9 mouse cellular contexts compared by ENCODE assay signal in genomic region chr13:102593405-102594200, GRCm38 (mm10).
DNase-seq lines count a peak whose midpoint lies in the region; ATAC-seq and TF ChIP-seq lines count a peak whose summit lies in the region.
"Had no signal": no experiment of that assay in that cellular context is flagged by ENCODE, and none has a peak within 500 bp of the region (broad histone marks: within the 10 kb centered on the region; RNA-seq: fewer than 3 reads in every experiment).

No protein-coding gene starts in this region.

- 0 out of 2 replicates have a peak, but pooled peaks cover 11% of the 10 kb centered on the region for H3K4me1 ChIP-seq in hindbrain, postnatal 0 days (ENCODE audit: insufficient read depth, low read length)
- 0 out of 2 replicates have a peak, but pooled peaks cover 9% of the 10 kb centered on the region for H3K4me1 ChIP-seq in hindbrain, embryonic 14.5 days (replicated peaks; ENCODE audit: control insufficient read depth, insufficient read depth, low read length)
- peaks cover 2% of the 10 kb centered on the region for H3K4me1 ChIP-seq in cortical plate, adult 2 months (ENCODE audit: control insufficient read depth, insufficient read depth, low read length)

- peak; percentile 49 for DNase-seq in hindbrain, postnatal 0 days (ENCODE audit: low spot score)
- DNase-seq in hindbrain, embryonic 14.5 days (ENCODE audit: low spot score) = no peak
- peak; percentile 45 for DNase-seq in kidney, adult 9 months
- DNase-seq in lung, postnatal 14 days = peak; percentile 82
- DNase-seq in MN1 (ENCODE audit: low spot score) = no peak

- no peak for ATAC-seq in hindbrain, postnatal 0 days
- ATAC-seq in hindbrain, embryonic 14.5 days (ENCODE audit: low FRiP score) = no peak
- ATAC-seq in erythroid progenitor cell, adult 5-6 weeks (replicated peaks; ENCODE audit: low FRiP score, poor library complexity, severe bottlenecking) = no peak
- ATAC-seq in erythroblast, adult 5-6 weeks (replicated peaks; ENCODE audit: low FRiP score, poor library complexity, severe bottlenecking) = no peak

- TF ChIP-seq CTCF in hindbrain, postnatal 0 days (IDR thresholded peaks at IDR 0.05; ENCODE audit: low read depth) = no peak
- TF ChIP-seq CTCF in cortical plate, adult 2 months (IDR thresholded peaks at IDR 0.05; ENCODE audit: extremely low read depth, insufficient read depth, low read length) = no peak

- no peaks in the 10 kb centered on the region for H3K36me3 ChIP-seq in hindbrain, postnatal 0 days (ENCODE audit: insufficient read depth, low read length)
- no peaks in the 10 kb centered on the region for H3K36me3 ChIP-seq in hindbrain, embryonic 14.5 days (replicated peaks; ENCODE audit: control insufficient read depth, insufficient read depth)

- H3K9ac ChIP-seq in hindbrain, postnatal 0 days (replicated peaks; ENCODE audit: low read length) = no peak overlapping the region
- H3K9ac ChIP-seq in hindbrain, embryonic 14.5 days = no peak overlapping the region

- no peak overlapping the region for H3K4me2 ChIP-seq in hindbrain, postnatal 0 days (ENCODE audit: low read depth, low read length)
- H3K4me2 ChIP-seq in hindbrain, embryonic 14.5 days (replicated peaks) = no peak overlapping the region

- no peak for TF ChIP-seq POLR2A in cortical plate, adult 2 months (IDR thresholded peaks at IDR 0.05; ENCODE audit: extremely low read depth, insufficient read depth, low read length)

- H3K27ac ChIP-seq in hindbrain, postnatal 0 days = no peak overlapping the region
- H3K27ac ChIP-seq in hindbrain, embryonic 14.5 days = no peak overlapping the region
- H3K27ac ChIP-seq in cortical plate, adult 2 months (ENCODE audit: insufficient read depth, low read length) = peak overlapping the region; percentile 72; the same call in 1 of the 2 replicates

- H3K27me3 ChIP-seq in hindbrain, postnatal 0 days (ENCODE audit: insufficient read depth, low read length) = no peaks in the 10 kb centered on the region
- no peaks in the 10 kb centered on the region for H3K27me3 ChIP-seq in hindbrain, embryonic 14.5 days (ENCODE audit: control insufficient read depth, insufficient read depth, low read length)

- 79% methylated on average over 12 of the region's 12 CpGs for WGBS in hindbrain, postnatal 0 days
- 93% methylated on average over 12 of the region's 12 CpGs for WGBS in hindbrain, embryonic 14.5 days

- no peak overlapping the region for H3K4me3 ChIP-seq in hindbrain, postnatal 0 days (ENCODE audit: low read length)
- no peak overlapping the region for H3K4me3 ChIP-seq in hindbrain, embryonic 14.5 days (replicated peaks; ENCODE audit: low read length)
- H3K4me3 ChIP-seq in cortical plate, adult 2 months (ENCODE audit: insufficient read depth, low read length) = no peak overlapping the region
- H3K4me3 ChIP-seq: myocyte had no signal

- no peaks in the 10 kb centered on the region for H3K9me3 ChIP-seq in hindbrain, postnatal 0 days (ENCODE audit: low read length)
- no peaks in the 10 kb centered on the region for H3K9me3 ChIP-seq in hindbrain, embryonic 14.5 days (ENCODE audit: control insufficient read depth, low read length)

Comparison
In these comparisons a context has a peak if more than half of its experiments do, and no peak if none do; other contexts are left out.
1. DNase-seq: peak in hindbrain, postnatal 0 days (single experiment), kidney, adult 9 months (single experiment) and lung, postnatal 14 days (single experiment); none in hindbrain, embryonic 14.5 days (single experiment) and MN1 (single experiment).